Mouse (Mus musculus) midbrain, embryonic 13.5 days (tissue): ENCODE results near the gene Bcl3. TPM values are rescaled to one million over a fixed set of nuclear protein-coding genes. Genes with fewer than 3 reads are reported as not detected.

Experiments
- ATAC-seq: fragments of 200-750 bp; cut with Nextera tagmentation; 2 replicates; pipeline ENCODE4 v1.8.0; 2017; ENCODE audit warnings: mild to moderate bottlenecking, moderate TSS enrichment, moderate library complexity
- H3K27ac ChIP-seq: fragments of 300-500 bp; sonication (generic); 2 replicates; pipeline ENCODE4 v1.5.1; 2015; ENCODE audit warnings: inconsistent platforms, mild to moderate bottlenecking, moderate library complexity
- H3K27me3 ChIP-seq: fragments of 300-500 bp; sonication (generic); 2 replicates; pipeline ENCODE4 v1.6.1; 2015; ENCODE audit warnings: mild to moderate bottlenecking, inconsistent platforms
- H3K36me3 ChIP-seq: fragments of 300-500 bp; sonication (generic); 2 replicates; pipeline ENCODE4 v1.6.1; 2015; ENCODE audit warnings: mild to moderate bottlenecking, inconsistent platforms
- H3K4me1 ChIP-seq: fragments of 300-500 bp; sonication (generic); replicated peaks from 2 replicates; pipeline ENCODE4 v1.6.1; 2015; ENCODE audit warnings: inconsistent platforms
- H3K4me2 ChIP-seq: fragments of 300-500 bp; sonication (generic); replicated peaks from 2 replicates; pipeline ENCODE4 v1.6.1; 2015; ENCODE audit warnings: moderate library complexity, mild to moderate bottlenecking, inconsistent platforms
- H3K4me3 ChIP-seq: fragments of 300-500 bp; sonication (generic); replicated peaks from 2 replicates; pipeline ENCODE4 v1.5.1; 2015; ENCODE audit warnings: mild to moderate bottlenecking, inconsistent platforms
- H3K9ac ChIP-seq: fragments of 300-500 bp; sonication (generic); replicated peaks from 2 replicates; pipeline ENCODE4 v1.6.1; 2015; ENCODE audit warnings: mild to moderate bottlenecking, inconsistent platforms
- H3K9me3 ChIP-seq: fragments of 300-500 bp; sonication (generic); 2 replicates; pipeline ENCODE4 v1.6.1; 2016; ENCODE audit warnings: mild to moderate bottlenecking, inconsistent platforms
- WGBS: fragments of 180-500 bp; shearing (Covaris S2); methylation state at CpG from one replicate; pipeline ENCODE4 v1.1.7; 2015; 5-methylcytosine and 5-hydroxymethylcytosine counted together
- polyA plus RNA-seq: library from polyadenylated mRNA; unstranded; fragments of >200 nt; fragmentation: Nextera tagmentation; extraction: Ambion mirVana; gene quantifications from 2 replicates; pipeline ENCODE4 v1.2.1, GENCODE M21; 2015

Bcl3 gene
- polyA plus RNA-seq, 1 experiment from 2014 or later: 0.27 TPM

GRCm38 (mm10) chr7:19771682-19772081 is 50.9 kb downstream of the Bcl3 start:
- Histone ChIP-seq H3K36me3 (no peaks in the 10 kb centered on the region), H3K9me3 (no peaks in the 10 kb centered on the region), H3K4me1 (peaks cover 21% of the 10 kb centered on the region), H3K9ac (no peak overlapping the region), H3K27ac (no peak overlapping the region), H3K27me3 (peaks cover 44% of the 10 kb centered on the region), H3K4me2 (no peak overlapping the region), H3K4me3 (no peak overlapping the region)
- WGBS: 63% methylated on average over 4 of the region's 4 CpGs
- no peak for ATAC-seq

GRCm38 (mm10) chr7:19770984-19771391 is 51.6 kb downstream of the Bcl3 start, which contains the start of gene Bcam:
TSS of gene Bcam (minus strand) at chr7:19771016.
- ATAC-seq: peak; percentile 53
- no peaks in the 10 kb centered on the region for H3K36me3 ChIP-seq
- peak within 1 kb of the TSS; percentile 60 for H3K9ac ChIP-seq
- H3K9me3 ChIP-seq: no peaks in the 10 kb centered on the region
- H3K4me1 ChIP-seq: peaks cover 21% of the 10 kb centered on the region
- no peak within 1 kb of the TSS for H3K27ac ChIP-seq
- H3K4me3 ChIP-seq: peak within 1 kb of the TSS; percentile 36
- peak within 1 kb of the TSS; percentile 66 for H3K4me2 ChIP-seq
- H3K27me3 ChIP-seq: peaks cover 44% of the 10 kb centered on the region
- WGBS: 2% methylated on average over 8 of the region's 9 CpGs

GRCm38 (mm10) chr7:19770375-19770754 is 52.2 kb downstream of the Bcl3 start:
- H3K36me3 ChIP-seq: no peaks in the 10 kb centered on the region
- H3K9me3 ChIP-seq: no peaks in the 10 kb centered on the region
- peak overlapping the region; percentile 60 for H3K9ac ChIP-seq
- peak overlapping the region; percentile 36 for H3K4me3 ChIP-seq
- ATAC-seq: peak; percentile 79
- H3K4me2 ChIP-seq: peak overlapping the region; percentile 66
- peaks cover 44% of the 10 kb centered on the region for H3K27me3 ChIP-seq
- H3K4me1 ChIP-seq: peaks cover 21% of the 10 kb centered on the region
- no peak overlapping the region for H3K27ac ChIP-seq
- under 1% methylated on average over 28 of the region's 28 CpGs for WGBS

GRCm38 (mm10) chr7:19769434-19770374 is 52.9 kb downstream of the Bcl3 start:
- peaks cover 44% of the 10 kb centered on the region for H3K27me3 ChIP-seq
- peak overlapping the region; percentile 36 for H3K4me3 ChIP-seq
- ATAC-seq: peak; percentile 32; the same call in 1 of the 2 replicates
- WGBS: 9% methylated on average over 16 of the region's 16 CpGs
- H3K4me2 ChIP-seq: peak overlapping the region; percentile 66
- no peak overlapping the region for H3K27ac ChIP-seq
- H3K36me3 ChIP-seq: no peaks in the 10 kb centered on the region
- H3K4me1 ChIP-seq: peaks cover 21% of the 10 kb centered on the region
- no peaks in the 10 kb centered on the region for H3K9me3 ChIP-seq
- peak overlapping the region; percentile 60 for H3K9ac ChIP-seq

- Histone ChIP-seq H3K4me2 (no peak overlapping the region), H3K9ac (no peak overlapping the region), H3K4me1 (peaks cover 21% of the 10 kb centered on the region), H3K27ac (no peak overlapping the region), H3K9me3 (no peaks in the 10 kb centered on the region), H3K4me3 (no peak overlapping the region), H3K27me3 (peaks cover 44% of the 10 kb centered on the region), H3K36me3 (no peaks in the 10 kb centered on the region)
- WGBS: 11% methylated on average over 4 of the region's 4 CpGs
- ATAC-seq: no peak
Observed at GRCm38 (mm10) chr7:19769001-19769400, 53.6 kb downstream of the Bcl3 start.

GRCm38 (mm10) chr7:19768251-19768650 is 54.3 kb downstream of the Bcl3 start:
- Histone ChIP-seq H3K4me2 (no peak overlapping the region), H3K27me3 (peaks cover 44% of the 10 kb centered on the region), H3K9me3 (no peaks in the 10 kb centered on the region), H3K36me3 (no peaks in the 10 kb centered on the region), H3K9ac (no peak overlapping the region), H3K4me1 (peaks cover 21% of the 10 kb centered on the region), H3K4me3 (no peak overlapping the region), H3K27ac (no peak overlapping the region)
- ATAC-seq: no peak
- WGBS: 69% methylated on average over 14 of the region's 14 CpGs

- Histone ChIP-seq H3K27ac (no peak overlapping the region), H3K36me3 (no peaks in the 10 kb centered on the region), H3K4me3 (no peak overlapping the region), H3K9ac (no peak overlapping the region), H3K9me3 (no peaks in the 10 kb centered on the region), H3K4me2 (no peak overlapping the region), H3K27me3 (peaks cover 17% of the 10 kb centered on the region), H3K4me1 (peaks cover 2% of the 10 kb centered on the region)
- ATAC-seq: no peak
- 89% methylated on average over 8 of the region's 9 CpGs for WGBS
Observed at GRCm38 (mm10) chr7:19764581-19764980, 58.0 kb downstream of the Bcl3 start.

- Histone ChIP-seq H3K36me3 (no peaks in the 10 kb centered on the region), H3K9me3 (no peaks in the 10 kb centered on the region), H3K27ac (no peak overlapping the region), H3K4me1 (no peaks in the 10 kb centered on the region), H3K4me3 (no peak overlapping the region), H3K4me2 (no peak overlapping the region), H3K9ac (no peak overlapping the region), H3K27me3 (peaks cover 11% of the 10 kb centered on the region)
- no peak for ATAC-seq
- 88% methylated on average over 13 of the region's 13 CpGs for WGBS
Observed at GRCm38 (mm10) chr7:19763829-19764477, 58.6 kb downstream of the Bcl3 start.

GRCm38 (mm10) chr7:19762283-19762682 is 60.3 kb downstream of the Bcl3 start:
- whole genome bisulfite sequencing: 90% methylated on average over 11 of the region's 11 CpGs
- H3K4me3 ChIP-seq: no peak overlapping the region

GRCm38 (mm10) chr7:19760021-19760420 is 62.5 kb downstream of the Bcl3 start:
- Histone ChIP-seq H3K36me3 (no peaks in the 10 kb centered on the region), H3K9me3 (no peaks in the 10 kb centered on the region), H3K4me1 (no peaks in the 10 kb centered on the region), H3K9ac (no peak overlapping the region), H3K4me3 (no peak overlapping the region), H3K4me2 (no peak overlapping the region), H3K27me3 (no peaks in the 10 kb centered on the region), H3K27ac (no peak overlapping the region)
- no peak for ATAC-seq
- 89% methylated on average over 13 of the region's 13 CpGs for WGBS

More at GRCm38 (mm10) chr7:19762283-19762682, 60.3 kb downstream of the Bcl3 start:
- no peak for ATAC-seq
- no peak overlapping the region for H3K9ac ChIP-seq
- no peaks in the 10 kb centered on the region for H3K27me3 ChIP-seq
- no peak overlapping the region for H3K4me2 ChIP-seq
- H3K27ac ChIP-seq: no peak overlapping the region
- no peaks in the 10 kb centered on the region for H3K9me3 ChIP-seq
- H3K36me3 ChIP-seq: no peaks in the 10 kb centered on the region
- no peaks in the 10 kb centered on the region for H3K4me1 ChIP-seq

- no peaks in the 10 kb centered on the region for H3K27me3 ChIP-seq
- no peak overlapping the region for H3K9ac ChIP-seq
- H3K4me2 ChIP-seq: no peak overlapping the region
- ATAC-seq: no peak
- no peak overlapping the region for H3K27ac ChIP-seq
- WGBS: 89% methylated on average over 13 of the region's 13 CpGs
- no peaks in the 10 kb centered on the region for H3K4me1 ChIP-seq
- H3K4me3 ChIP-seq: no peak overlapping the region
- no peaks in the 10 kb centered on the region for H3K36me3 ChIP-seq
- no peaks in the 10 kb centered on the region for H3K9me3 ChIP-seq
Observed at GRCm38 (mm10) chr7:19758623-19759022, 63.9 kb downstream of the Bcl3 start.
